In genomic region chr15:6000816-6001215, GRCm38 (mm10) we compare ENCODE assay signal across 22 mouse cellular contexts.
DNase-seq lines count a peak whose midpoint lies in the region; TF ChIP-seq lines count a peak whose summit lies in the region.
"Had no signal": no experiment of that assay in that cellular context is flagged by ENCODE, and none has a peak within 500 bp of the region (broad histone marks: within the 10 kb centered on the region; RNA-seq: fewer than 3 reads in every experiment).

No protein-coding gene starts in this region.

- DNase-seq in layer of hippocampus, adult 2 months (ENCODE audit: low spot score in 2 of 2), result peak in 1 of 2 experiments; percentile 28
- DNase-seq in layer of hippocampus, postnatal 36 days, result no peak
- peak; percentile 3 to 15 for DNase-seq in left cerebral cortex, postnatal 14 days (ENCODE audit: low spot score in 2 of 2)
- no peak for DNase-seq in left cerebral cortex, postnatal 36 days (ENCODE audit: low spot score in 2 of 2)
- DNase-seq in brain, adult 2 months (ENCODE audit: low read depth, low spot score), result peak; percentile 52
- DNase-seq: adrenal gland, adult 2 months; adrenal gland, postnatal 14 days; cerebellum, adult 18-20 months; cerebellum, adult 9-10 months; cerebellum, postnatal 14 days; forebrain, postnatal 0 days; gastrocnemius, postnatal 10 days; gastrocnemius, postnatal 36 days; heart, adult 2 months; heart, postnatal 14 days; heart, postnatal 4 days had no signal

- H3K4me1 ChIP-seq in cortical plate, adult 2 months (ENCODE audit: control insufficient read depth, insufficient read depth, low read length), result peaks cover 1% of the 10 kb centered on the region; the same call in 1 of the 2 replicates
- H3K4me1 ChIP-seq: embryonic facial prominence, embryonic 12.5 days; embryonic facial prominence, embryonic 15.5 days; heart, embryonic 10.5 days; heart, embryonic 13.5 days; hindbrain, embryonic 15.5 days had no signal

- H3K27ac ChIP-seq in layer of hippocampus, adult 2 months, result peak overlapping the region; percentile 74
- H3K27ac ChIP-seq in cortical plate, adult 2 months (ENCODE audit: insufficient read depth, low read length), result peak overlapping the region; percentile 50; the same call in 1 of the 2 replicates
- H3K27ac ChIP-seq: embryonic facial prominence, embryonic 12.5 days; embryonic facial prominence, embryonic 15.5 days; heart, adult 2 months; heart, embryonic 10.5 days; heart, embryonic 13.5 days; hindbrain, embryonic 15.5 days had no signal

- H3K4me3 ChIP-seq in layer of hippocampus, adult 2 months, result no peak overlapping the region
- no peak overlapping the region for H3K4me3 ChIP-seq in cortical plate, adult 2 months (ENCODE audit: insufficient read depth, low read length)
- H3K4me3 ChIP-seq: embryonic facial prominence, embryonic 12.5 days; embryonic facial prominence, embryonic 15.5 days; heart, adult 2 months; heart, embryonic 10.5 days; heart, embryonic 13.5 days; hindbrain, embryonic 15.5 days had no signal

- no peak for TF ChIP-seq CTCF in layer of hippocampus, adult 2 months (conservative IDR thresholded peaks at IDR 0.05)
- TF ChIP-seq CTCF in cortical plate, adult 2 months (IDR thresholded peaks at IDR 0.05; ENCODE audit: extremely low read depth, insufficient read depth, low read length), result no peak

- intact Hi-C loops in left cerebral cortex, postnatal 14 days (cut with DNase I), result no loop called here
- intact Hi-C loops in left cerebral cortex, postnatal 36 days (cut with DNase I), result no loop called here

- no peak for TF ChIP-seq POLR2A in cortical plate, adult 2 months (IDR thresholded peaks at IDR 0.05; ENCODE audit: extremely low read depth, insufficient read depth, low read length)

Comparison
In these comparisons a context has a peak if more than half of its experiments do, and no peak if none do; other contexts are left out.
1. DNase-seq: peak in left cerebral cortex, postnatal 14 days (2 of 2) and brain, adult 2 months (single experiment); none in layer of hippocampus, postnatal 36 days (0 of 2) and left cerebral cortex, postnatal 36 days (0 of 2).